Mouse (Mus musculus): Measurements from ENCODE around the gene Abca5.

Abca5 gene

GRCm38 (mm10) chr11:110303411-110303810 lies 34.1 kb downstream of the Abca5 start:
- DNase-seq (ENCODE audit: low read depth, low spot score) = peak; percentile 54

DNA sequence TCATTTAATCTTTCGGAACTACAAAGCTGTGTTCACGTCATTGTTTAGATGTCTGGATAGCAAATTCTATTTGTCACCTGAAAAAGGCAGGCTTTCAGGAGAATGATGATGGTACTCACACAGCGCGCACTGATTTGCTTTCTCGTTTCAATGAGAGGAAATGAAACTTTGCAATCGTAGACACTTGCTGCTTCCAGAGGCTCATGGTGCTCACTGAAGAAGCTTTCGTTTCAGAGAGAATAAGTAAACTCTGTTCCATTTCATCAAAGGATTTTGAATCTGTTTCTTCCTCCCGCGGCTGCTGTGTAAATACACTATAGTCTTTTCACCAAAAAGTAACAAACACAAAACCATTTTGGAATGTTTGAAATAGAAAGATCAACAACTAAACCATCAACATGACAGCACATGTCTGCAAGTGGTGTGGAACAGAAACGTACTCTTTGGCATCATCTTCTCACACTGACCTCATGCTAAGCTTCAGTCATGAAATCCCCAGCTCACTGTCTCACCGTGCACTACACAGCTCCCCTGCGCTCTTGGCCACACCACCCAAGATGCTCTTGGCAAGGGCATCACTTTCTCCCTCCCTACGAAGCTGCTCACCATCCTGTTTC lies 39.5 kb downstream of the Abca5 start:
- no peak for DNase-seq (ENCODE audit: low read depth, low spot score)

GRCm38 (mm10) chr11:110290586-110290985 lies 46.9 kb downstream of the Abca5 start:
- no peak for DNase-seq (ENCODE audit: low read depth, low spot score)

DNA sequence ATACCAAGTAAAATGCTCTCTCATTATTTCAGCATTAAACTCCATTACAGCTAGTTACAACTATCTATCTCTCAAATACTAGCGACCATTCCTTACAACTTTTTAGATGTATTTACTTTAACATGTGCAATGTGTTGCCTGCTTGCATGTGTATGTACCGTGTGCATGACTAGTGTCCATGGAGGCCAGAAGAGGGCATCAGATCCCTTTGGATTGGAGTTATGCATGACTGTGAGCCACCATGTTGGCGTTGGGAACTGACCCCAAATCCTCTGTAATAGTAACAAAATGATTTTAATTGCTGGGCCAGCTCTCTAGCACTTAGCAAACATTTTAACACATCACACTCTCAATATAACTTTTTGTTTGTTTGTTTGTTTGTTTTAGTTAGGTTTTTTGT lies 49.1 kb downstream of the Abca5 start:
- DNase-seq (ENCODE audit: low read depth, low spot score) = no peak

DNA sequence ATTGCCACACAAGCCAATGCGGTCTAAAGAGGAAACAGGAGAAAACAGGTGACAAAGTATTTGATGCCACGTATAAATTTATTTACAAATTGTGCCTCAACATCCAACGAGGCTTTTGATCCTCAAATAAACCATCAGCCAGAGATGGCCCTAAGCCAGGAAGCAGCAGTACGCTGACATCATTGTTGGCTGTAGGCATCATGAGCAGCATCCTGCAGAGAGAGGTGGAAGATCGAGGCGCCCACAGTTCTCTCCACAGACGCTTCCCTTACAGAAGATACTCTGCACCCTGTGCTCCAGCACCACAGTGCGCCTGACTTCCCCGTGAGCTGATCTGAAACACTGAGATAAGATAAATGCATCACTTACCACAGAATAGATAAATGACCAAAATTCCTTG lies 49.8 kb downstream of the Abca5 start:
- DNase-seq (ENCODE audit: low read depth, low spot score) = no peak

- no peak for DNase-seq (ENCODE audit: low read depth, low spot score)
Observed at GRCm38 (mm10) chr11:110286331-110286730, 51.2 kb downstream of the Abca5 start.

GRCm38 (mm10) chr11:110284849-110285248 lies 52.7 kb downstream of the Abca5 start:
- no peak for DNase-seq (ENCODE audit: low read depth, low spot score)

DNA sequence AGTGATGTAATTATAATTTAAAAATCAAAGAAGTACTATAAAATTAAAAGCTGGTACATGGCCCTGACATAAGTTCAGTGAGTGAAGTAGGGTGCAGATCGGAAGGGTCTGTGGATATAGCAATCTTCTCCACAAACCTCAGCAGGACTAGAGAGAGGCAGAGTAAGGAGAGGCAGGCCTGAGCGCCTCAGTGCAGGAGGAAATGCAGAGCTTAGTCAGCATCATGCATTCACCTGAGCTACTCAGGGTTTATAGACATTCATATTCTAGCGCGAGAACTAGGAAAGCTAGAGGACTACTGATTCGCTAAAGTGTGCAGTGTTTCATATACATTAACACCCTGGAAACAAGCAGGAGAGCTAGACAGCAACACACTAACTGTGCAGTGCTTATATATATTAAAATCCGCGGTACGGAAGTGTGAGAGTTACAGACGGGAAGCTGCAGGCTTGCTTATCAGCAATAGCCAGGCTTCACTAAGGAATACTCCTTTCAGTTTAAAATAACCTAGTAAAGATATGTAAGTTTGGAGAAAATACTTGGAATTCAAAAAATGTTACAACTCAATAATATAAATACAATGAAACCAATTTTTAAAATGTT lies 53.2 kb downstream of the Abca5 start:
- DNase-seq (ENCODE audit: low read depth, low spot score) = no peak

DNA sequence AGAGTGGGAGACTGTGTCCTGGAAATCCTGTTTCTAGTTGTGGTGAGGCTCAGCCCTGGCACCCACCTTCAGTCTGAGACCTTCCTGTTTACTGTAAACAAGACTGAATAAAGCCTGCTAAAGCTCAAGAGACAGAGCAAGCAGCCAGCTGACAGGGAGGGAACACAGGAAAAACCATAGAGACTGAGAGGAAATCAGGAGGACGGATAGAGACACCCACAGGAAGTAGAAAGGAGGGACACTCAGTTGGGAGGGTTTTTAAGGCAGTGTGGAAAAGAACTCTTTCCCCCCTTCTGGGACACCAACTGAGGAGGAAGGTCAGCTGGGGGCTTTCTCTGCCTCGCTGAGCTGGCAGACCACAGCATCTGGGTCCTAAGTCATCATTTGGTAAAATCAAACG lies 62.7 kb downstream of the Abca5 start:
- no peak for DNase-seq (ENCODE audit: low read depth, low spot score)

DNA sequence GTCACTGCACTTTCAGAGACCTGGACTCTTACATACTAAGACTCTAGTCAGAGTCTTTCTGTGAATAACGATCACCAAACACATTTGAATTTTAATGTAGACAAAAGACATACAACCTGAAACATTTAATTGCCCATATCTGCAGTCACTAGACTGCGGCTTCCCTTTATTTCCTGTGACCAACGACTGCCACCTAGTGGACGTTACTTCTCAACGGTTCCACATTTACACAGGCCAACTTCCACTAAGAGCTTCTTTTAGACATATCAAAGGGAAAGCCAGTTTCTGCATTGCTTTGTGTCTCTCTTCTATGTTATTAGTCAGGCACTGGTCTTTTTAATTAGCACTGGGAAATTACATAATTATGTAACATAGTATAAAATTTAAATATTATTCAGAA lies 65.8 kb downstream of the Abca5 start:
- DNase-seq (ENCODE audit: low read depth, low spot score) = peak; percentile 82

- DNase-seq (ENCODE audit: low read depth, low spot score) = peak; percentile 83
Observed at GRCm38 (mm10) chr11:110268244-110268844, 69.2 kb downstream of the Abca5 start.

GRCm38 (mm10) chr11:110267232-110267631 lies 70.3 kb downstream of the Abca5 start:
- no peak for DNase-seq (ENCODE audit: low read depth, low spot score)

DNA sequence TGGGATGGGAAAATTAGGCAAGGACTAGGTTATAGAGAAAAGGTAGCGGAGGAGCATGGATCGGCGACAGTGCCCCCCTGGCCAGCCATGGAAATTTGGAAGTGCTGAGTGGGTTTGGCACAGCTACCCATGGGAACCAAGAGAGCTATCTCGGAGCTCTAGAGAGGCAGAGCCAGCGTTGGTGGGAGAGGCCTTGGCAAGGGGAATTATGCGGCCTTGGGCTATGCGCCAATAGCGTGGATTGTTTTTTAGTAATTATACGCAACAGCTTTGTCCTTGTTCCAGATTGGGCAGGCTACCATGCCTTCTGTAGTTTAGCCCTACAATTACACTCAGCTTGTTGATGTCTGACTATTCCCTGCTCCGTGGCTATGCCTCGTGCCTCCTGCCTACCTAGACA lies 70.8 kb downstream of the Abca5 start:
- no peak for DNase-seq (ENCODE audit: low read depth, low spot score)

DNA sequence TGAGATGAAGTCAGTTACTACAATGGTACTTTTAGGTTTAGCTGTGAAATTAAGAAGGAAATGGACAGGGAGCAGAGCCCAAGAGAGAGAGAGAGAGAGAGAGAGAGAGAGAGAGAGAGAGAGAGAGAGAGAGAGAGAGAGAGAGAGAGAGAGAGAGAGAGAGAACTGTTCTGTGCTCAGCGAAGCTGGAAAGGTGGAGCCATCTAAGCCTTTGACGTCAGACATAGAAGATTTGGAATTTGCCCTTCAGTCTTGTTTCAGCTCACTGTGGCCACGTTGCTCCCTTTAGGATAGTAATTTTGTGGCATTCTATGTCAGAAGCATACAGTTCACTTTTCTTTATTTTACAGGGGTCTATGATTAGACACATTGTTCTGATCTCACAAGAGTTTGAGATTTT lies 75.6 kb downstream of the Abca5 start:
- DNase-seq (ENCODE audit: low read depth, low spot score) = no peak

- DNase-seq (ENCODE audit: low read depth, low spot score) = no peak
Observed at GRCm38 (mm10) chr11:110257911-110258310, 79.6 kb downstream of the Abca5 start.

DNA sequence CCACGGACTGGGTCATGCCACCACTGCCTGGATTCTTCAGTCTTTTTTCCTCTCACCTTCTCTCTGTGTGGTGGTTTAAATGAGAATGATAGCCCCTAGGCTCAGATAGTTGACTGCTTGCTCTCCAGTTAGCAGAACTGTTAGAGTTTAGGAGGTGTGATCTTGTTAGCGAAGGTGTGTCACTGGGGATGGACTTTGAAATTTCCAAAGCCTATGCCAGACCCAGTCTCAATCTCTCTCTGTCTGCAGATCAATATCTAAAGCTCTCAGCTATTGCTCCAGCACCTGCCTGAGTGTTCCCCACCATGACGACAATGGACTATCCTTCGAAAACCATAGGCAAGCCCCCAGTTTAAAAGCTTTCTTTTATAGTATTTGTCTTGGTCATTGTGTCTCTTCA lies 80.5 kb downstream of the Abca5 start:
- DNase-seq (ENCODE audit: low read depth, low spot score) = no peak

DNA sequence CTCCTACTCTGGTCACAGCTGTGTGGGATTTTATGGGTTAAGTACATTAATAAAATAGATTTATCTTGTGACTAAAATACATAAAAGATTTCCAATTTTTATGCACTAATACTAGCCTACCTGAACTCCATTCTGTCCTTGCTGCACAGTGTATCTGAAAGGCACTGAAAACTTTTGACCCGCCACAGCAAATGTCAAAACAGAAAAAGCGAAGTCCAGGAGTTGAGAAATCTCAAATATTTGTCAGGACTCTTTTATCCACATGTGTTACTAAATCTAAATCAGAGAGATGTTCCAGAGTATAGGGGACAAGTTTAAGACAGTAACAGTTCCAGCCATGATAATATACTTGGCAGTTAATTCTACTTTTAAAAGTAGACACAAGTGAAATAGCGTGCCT lies 85.3 kb downstream of the Abca5 start:
- DNase-seq (ENCODE audit: low read depth, low spot score) = no peak

DNA sequence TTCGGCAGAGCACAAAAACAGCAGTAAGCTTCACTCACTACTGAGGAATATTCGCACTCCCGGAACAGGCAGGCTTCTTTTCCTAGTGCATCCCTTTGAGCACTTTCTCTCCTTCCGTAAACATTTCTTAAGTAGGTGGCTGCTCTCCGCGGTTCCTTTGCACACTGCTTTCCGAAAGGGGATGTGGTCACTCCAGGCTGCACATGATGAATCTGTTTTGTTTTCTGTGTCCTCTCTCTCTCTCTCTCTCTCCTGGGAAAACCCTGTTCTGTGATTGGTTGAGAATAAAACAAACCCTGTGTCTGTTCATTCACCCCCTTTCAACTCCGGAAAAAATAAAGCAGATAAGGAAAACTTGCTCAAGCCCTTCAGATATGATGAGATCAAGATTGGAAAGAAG lies 86.0 kb downstream of the Abca5 start, which contains the start of gene Abca6:
Gene Abca6, minus strand, starts transcription at position 243 of the 400 bp plus-strand sequence.
- DNase-seq (ENCODE audit: low read depth, low spot score) = peak; percentile 5

DNA sequence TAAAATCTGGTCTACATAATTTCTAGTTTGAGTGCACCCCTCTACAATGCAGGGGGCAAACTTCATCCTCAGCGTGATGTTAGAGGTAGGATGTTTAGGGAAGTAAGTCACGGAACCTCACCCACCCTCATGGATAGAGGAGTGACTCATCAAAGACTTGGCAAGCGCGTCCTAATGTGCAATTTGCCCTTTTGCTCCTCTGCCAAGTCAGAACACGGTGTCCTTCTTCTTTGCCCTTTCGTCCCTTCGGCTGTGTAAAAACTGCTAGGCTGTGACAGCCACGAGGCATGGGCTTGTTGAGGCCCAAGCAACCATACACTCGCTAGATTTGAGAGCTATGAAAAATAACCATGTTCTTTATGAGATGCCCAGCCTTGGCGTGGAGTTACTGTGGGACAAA lies 92.8 kb downstream of the Abca5 start:
- no peak for DNase-seq (ENCODE audit: low read depth, low spot score)

DNA sequence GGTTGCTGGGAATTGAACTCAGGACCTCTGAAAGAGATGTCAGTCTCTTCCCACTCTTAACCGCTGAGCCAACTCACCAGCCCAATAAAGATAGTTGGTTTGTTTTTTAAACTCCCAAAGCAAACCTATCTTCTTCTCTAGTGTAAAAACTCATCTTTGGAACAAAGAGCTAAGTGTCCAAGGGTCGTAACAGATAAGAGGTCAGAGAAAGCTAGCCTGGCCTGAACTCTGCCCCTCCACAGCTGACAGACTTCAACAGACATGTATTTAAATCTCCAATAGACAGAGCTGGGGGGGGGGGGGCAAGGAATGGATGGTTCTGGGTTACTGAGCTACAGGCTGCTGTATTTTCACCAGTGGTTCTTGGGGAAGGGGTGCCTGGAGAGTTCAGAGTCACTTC lies 100.0 kb downstream of the Abca5 start:
- DNase-seq (ENCODE audit: low read depth, low spot score) = no peak

DNA sequence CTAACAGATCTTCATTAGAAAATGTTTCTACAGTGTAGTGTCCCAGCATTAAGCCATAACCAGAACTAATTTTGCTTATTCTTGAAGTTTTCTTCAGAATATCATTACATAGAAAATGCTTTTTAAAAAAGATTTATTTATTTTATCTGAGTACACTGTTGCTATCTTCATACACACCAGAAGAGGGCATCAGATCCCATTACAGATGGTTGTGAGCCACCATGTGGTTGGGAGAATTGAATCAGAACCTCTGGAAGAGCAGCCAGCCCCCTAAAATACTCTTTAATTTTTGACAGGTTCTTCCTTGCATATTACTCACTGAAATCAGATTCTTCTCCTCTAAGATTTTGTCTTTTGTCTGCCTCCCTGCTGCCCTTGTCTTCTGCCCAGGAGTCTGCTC lies 104.5 kb downstream of the Abca5 start:
- no peak for DNase-seq (ENCODE audit: low read depth, low spot score)
